Mouse (Mus musculus) liver, embryonic 15.5 days (tissue): ENCODE results near the gene Chchd6. TPM values are rescaled to one million over a fixed set of nuclear protein-coding genes. Genes with fewer than 3 reads are reported as not detected.

ENCODE experiments used
- ATAC-seq: fragments of 200-750 bp; cut with Nextera tagmentation; 2 replicates; pipeline ENCODE4 v1.8.0; 2017; ENCODE audit warnings: moderate number of reproducible peaks, mild to moderate bottlenecking, moderate library complexity; ENCODE audit not compliant: insufficient read depth
- H3K27ac ChIP-seq: fragments of 300-500 bp; sonication (generic); replicated peaks from 2 replicates; pipeline ENCODE4 v1.5.1; 2015; ENCODE audit warnings: mild to moderate bottlenecking, inconsistent platforms
- H3K27me3 ChIP-seq: fragments of 300-500 bp; sonication (generic); 2 replicates; pipeline ENCODE4 v1.6.1; 2015; ENCODE audit warnings: mild to moderate bottlenecking, inconsistent platforms
- H3K36me3 ChIP-seq: fragments of 300-500 bp; sonication (generic); replicated peaks from 2 replicates; pipeline ENCODE4 v1.6.1; 2015; ENCODE audit warnings: moderate library complexity, mild to moderate bottlenecking, inconsistent platforms
- H3K4me1 ChIP-seq: fragments of 300-500 bp; sonication (generic); replicated peaks from 2 replicates; pipeline ENCODE4 v1.6.1; 2015; ENCODE audit warnings: inconsistent platforms
- H3K4me2 ChIP-seq: fragments of 300-500 bp; sonication (generic); 2 replicates; pipeline ENCODE4 v1.6.1; 2015; ENCODE audit warnings: moderate library complexity, mild to moderate bottlenecking, inconsistent platforms
- H3K4me3 ChIP-seq: fragments of 300-500 bp; sonication (generic); replicated peaks from 2 replicates; pipeline ENCODE4 v1.5.1; 2015; ENCODE audit warnings: mild to moderate bottlenecking, inconsistent platforms
- H3K9ac ChIP-seq: fragments of 300-500 bp; sonication (generic); 2 replicates; pipeline ENCODE4 v1.6.1; 2015; ENCODE audit warnings: moderate library complexity, mild to moderate bottlenecking, inconsistent platforms
- H3K9me3 ChIP-seq: fragments of 300-500 bp; sonication (generic); replicated peaks from 2 replicates; pipeline ENCODE4 v1.6.1; 2016; ENCODE audit warnings: inconsistent platforms
- WGBS: fragments of 180-500 bp; shearing (Covaris S2); methylation state at CpG from one replicate; pipeline ENCODE4 v1.1.7; 2015; ENCODE audit warnings: mixed read lengths; ENCODE audit not compliant: insufficient replicate concordance; 5-methylcytosine and 5-hydroxymethylcytosine counted together
- polyA plus RNA-seq: library from polyadenylated mRNA; unstranded; fragments of >200 nt; fragmentation: Nextera tagmentation; extraction: Ambion mirVana; gene quantifications from 2 replicates; pipeline ENCODE4 v1.2.1, GENCODE M21; 2015

Chchd6 gene
- polyA plus RNA-seq, 1 experiment from 2014 or later: 12.3 TPM

GRCm38 (mm10) chr6:89355661-89356060 is 239.8 kb downstream of the Chchd6 start:
- ATAC-seq: no peak
- Histone ChIP-seq H3K9me3 (no peaks in the 10 kb centered on the region), H3K27me3 (peaks cover 9% of the 10 kb centered on the region; the same call in 1 of the 2 replicates), H3K9ac (no peak overlapping the region), H3K4me3 (no peak overlapping the region), H3K27ac (no peak overlapping the region), H3K36me3 (no peaks in the 10 kb centered on the region), H3K4me2 (no peak overlapping the region), H3K4me1 (peaks cover 13% of the 10 kb centered on the region)
- WGBS: 61% methylated on average over 7 of the region's 7 CpGs

- H3K27ac ChIP-seq: no peak overlapping the region
- H3K9me3 ChIP-seq: no peaks in the 10 kb centered on the region
- WGBS: 72% methylated on average over 12 of the region's 12 CpGs
- H3K27me3 ChIP-seq: no peaks in the 10 kb centered on the region; the same call in 1 of the 2 replicates
- H3K36me3 ChIP-seq: no peaks in the 10 kb centered on the region
- H3K4me1 ChIP-seq: peaks cover 6% of the 10 kb centered on the region
- no peak overlapping the region for H3K4me3 ChIP-seq
- no peak for ATAC-seq
- no peak overlapping the region for H3K4me2 ChIP-seq
- H3K9ac ChIP-seq: no peak overlapping the region
These were observed 240.7 kb downstream of the Chchd6 start for GRCm38 (mm10) chr6:89354726-89355125.

- 59% methylated on average over 5 of the region's 5 CpGs for WGBS
- H3K4me1 ChIP-seq: peaks cover 3% of the 10 kb centered on the region; the same call in 1 of the 2 replicates
- no peaks in the 10 kb centered on the region for H3K36me3 ChIP-seq
- no peak overlapping the region for H3K9ac ChIP-seq
- no peak overlapping the region for H3K4me2 ChIP-seq
- H3K27me3 ChIP-seq: no peaks in the 10 kb centered on the region
- H3K27ac ChIP-seq: no peak overlapping the region
- ATAC-seq: no peak
- no peak overlapping the region for H3K4me3 ChIP-seq
- H3K9me3 ChIP-seq: no peaks in the 10 kb centered on the region
These were observed 241.4 kb downstream of the Chchd6 start for GRCm38 (mm10) chr6:89354076-89354475.

- 0 out of 2 replicates have a peak, but pooled peaks cover 3% of the 10 kb centered on the region for H3K4me1 ChIP-seq
- no peak overlapping the region for H3K4me2 ChIP-seq
- no peak overlapping the region for H3K27ac ChIP-seq
- H3K9ac ChIP-seq: no peak overlapping the region
- 69% methylated on average over 8 of the region's 8 CpGs for WGBS
- no peaks in the 10 kb centered on the region for H3K9me3 ChIP-seq
- H3K36me3 ChIP-seq: no peaks in the 10 kb centered on the region
- ATAC-seq: no peak
- no peak overlapping the region for H3K4me3 ChIP-seq
- H3K27me3 ChIP-seq: no peaks in the 10 kb centered on the region
These were observed 242.4 kb downstream of the Chchd6 start for GRCm38 (mm10) chr6:89353101-89353500.

- no peak; the same call in 1 of the 2 replicates for ATAC-seq
- H3K27ac ChIP-seq: no peak overlapping the region
- WGBS: 67% methylated on average over 5 of the region's 5 CpGs
These were observed 243.9 kb downstream of the Chchd6 start for GRCm38 (mm10) chr6:89351441-89352137.

GRCm38 (mm10) chr6:89350520-89350919 is 244.9 kb downstream of the Chchd6 start:
- no peaks in the 10 kb centered on the region for H3K27me3 ChIP-seq
- H3K36me3 ChIP-seq: no peaks in the 10 kb centered on the region
- no peak overlapping the region for H3K4me2 ChIP-seq
- H3K9ac ChIP-seq: no peak overlapping the region
- no peaks in the 10 kb centered on the region for H3K9me3 ChIP-seq
- WGBS: 66% methylated on average over 2 of the region's 2 CpGs
- no peak overlapping the region for H3K27ac ChIP-seq
- ATAC-seq: no peak
- no peak overlapping the region for H3K4me3 ChIP-seq
- 0 out of 2 replicates have a peak, but pooled peaks cover 6% of the 10 kb centered on the region for H3K4me1 ChIP-seq

More at GRCm38 (mm10) chr6:89351441-89352137, 243.9 kb downstream of the Chchd6 start:
- no peaks in the 10 kb centered on the region for H3K36me3 ChIP-seq
- 0 out of 2 replicates have a peak, but pooled peaks cover 3% of the 10 kb centered on the region for H3K4me1 ChIP-seq
- no peak overlapping the region for H3K9ac ChIP-seq
- H3K27me3 ChIP-seq: no peaks in the 10 kb centered on the region
- H3K4me2 ChIP-seq: no peak overlapping the region
- no peak overlapping the region for H3K4me3 ChIP-seq
- H3K9me3 ChIP-seq: no peaks in the 10 kb centered on the region

- Histone ChIP-seq H3K27me3 (no peaks in the 10 kb centered on the region), H3K9ac (no peak overlapping the region), H3K27ac (no peak overlapping the region), H3K4me1 (peaks cover 9% of the 10 kb centered on the region; the same call in 1 of the 2 replicates), H3K9me3 (no peaks in the 10 kb centered on the region), H3K4me3 (no peak overlapping the region), H3K36me3 (no peaks in the 10 kb centered on the region), H3K4me2 (no peak overlapping the region)
- WGBS: 25% methylated on average over 1 of the region's 1 CpGs
- ATAC-seq: no peak
These were observed 245.4 kb downstream of the Chchd6 start for GRCm38 (mm10) chr6:89350037-89350515.

- H3K4me2 ChIP-seq: no peak overlapping the region
- no peak for ATAC-seq
- no peak overlapping the region for H3K4me3 ChIP-seq
- no peak overlapping the region for H3K9ac ChIP-seq
- peaks cover 9% of the 10 kb centered on the region; the same call in 1 of the 2 replicates for H3K4me1 ChIP-seq
- H3K36me3 ChIP-seq: no peaks in the 10 kb centered on the region
- WGBS: 80% methylated on average over 9 of the region's 9 CpGs
- no peaks in the 10 kb centered on the region for H3K27me3 ChIP-seq
- no peaks in the 10 kb centered on the region for H3K9me3 ChIP-seq
- H3K27ac ChIP-seq: no peak overlapping the region
These were observed 247.1 kb downstream of the Chchd6 start for GRCm38 (mm10) chr6:89348363-89348762.

GRCm38 (mm10) chr6:89347792-89348191 is 247.7 kb downstream of the Chchd6 start:
- H3K9ac ChIP-seq: no peak overlapping the region
- H3K36me3 ChIP-seq: no peaks in the 10 kb centered on the region
- no peak overlapping the region for H3K27ac ChIP-seq
- no peak overlapping the region for H3K4me2 ChIP-seq
- no peak for ATAC-seq
- H3K9me3 ChIP-seq: no peaks in the 10 kb centered on the region
- H3K4me1 ChIP-seq: peaks cover 9% of the 10 kb centered on the region; the same call in 1 of the 2 replicates
- WGBS: 53% methylated on average over 1 of the region's 1 CpGs
- no peak overlapping the region for H3K4me3 ChIP-seq
- H3K27me3 ChIP-seq: no peaks in the 10 kb centered on the region

GRCm38 (mm10) chr6:89345855-89346254 is 249.6 kb downstream of the Chchd6 start:
- WGBS: 68% methylated on average over 1 of the region's 1 CpGs
- H3K9ac ChIP-seq: no peak overlapping the region
- no peak overlapping the region for H3K4me2 ChIP-seq
- no peaks in the 10 kb centered on the region for H3K27me3 ChIP-seq
- H3K27ac ChIP-seq: no peak overlapping the region
- H3K9me3 ChIP-seq: no peaks in the 10 kb centered on the region
- peaks cover 9% of the 10 kb centered on the region; the same call in 1 of the 2 replicates for H3K4me1 ChIP-seq
- no peak overlapping the region for H3K4me3 ChIP-seq
- no peak for ATAC-seq
- no peaks in the 10 kb centered on the region for H3K36me3 ChIP-seq

GRCm38 (mm10) chr6:89345486-89345785 is 250.0 kb downstream of the Chchd6 start:
- Histone ChIP-seq H3K36me3 (0 out of 2 replicates have a peak, but pooled peaks cover under 1% of the 10 kb centered on the region), H3K9me3 (no peaks in the 10 kb centered on the region), H3K4me2 (no peak overlapping the region), H3K27ac (no peak overlapping the region), H3K27me3 (no peaks in the 10 kb centered on the region), H3K4me1 (peaks cover 6% of the 10 kb centered on the region; the same call in 1 of the 2 replicates), H3K4me3 (no peak overlapping the region), H3K9ac (no peak overlapping the region)
- ATAC-seq: no peak
- WGBS: 54% methylated on average over 3 of the region's 3 CpGs
